Mouse (Mus musculus) liver, adult 2 months (tissue): Measurements from ENCODE around the gene Sept9. TPM values are rescaled to one million over a fixed set of nuclear protein-coding genes. Genes with fewer than 3 reads are reported as not detected.
A peak's percentile ranks its signal among the peaks of the same experiment; 100 is the strongest.
"Not testable (repeated sequence)": the region's sequence is repeated elsewhere in the genome, so short reads cannot be mapped to it uniquely, and the experiment has no call there.

Source experiments
- DNase-seq: peaks from one replicate; pipeline ENCODE4 v3.0.0-alpha.2; 2011; ENCODE audit warnings: low read depth, low spot score; ENCODE audit errors: extremely low read depth
- H3K27ac ChIP-seq: fragments of 200-500 bp; replicated peaks from 2 replicates; pipeline ENCODE4 v1.5.1; 2012; ENCODE audit warnings: low read depth, mild to moderate bottlenecking, control low read depth, inconsistent platforms, low read length; ENCODE audit not compliant: insufficient read depth
- H3K27me3 ChIP-seq: fragments of 200-500 bp; 2 replicates; pipeline ENCODE4 v1.6.1; 2012; ENCODE audit warnings: mild to moderate bottlenecking, moderate library complexity, low read length, inconsistent platforms; ENCODE audit not compliant: control insufficient read depth, insufficient read depth
- H3K36me3 ChIP-seq: fragments of 200-500 bp; 2 replicates; pipeline ENCODE4 v1.6.1; 2012; ENCODE audit warnings: low read length, inconsistent platforms; ENCODE audit not compliant: control insufficient read depth, insufficient read depth
- H3K4me1 ChIP-seq: fragments of 200-500 bp; 2 replicates; pipeline ENCODE4 v1.6.1; 2011; ENCODE audit warnings: low read length; ENCODE audit not compliant: control insufficient read depth, insufficient read depth
- H3K4me3 ChIP-seq: fragments of 200-500 bp; 2 replicates; pipeline ENCODE4 v1.5.1; 2011; ENCODE audit warnings: low read depth, mild to moderate bottlenecking, control low read depth, low read length, moderate library complexity; ENCODE audit not compliant: insufficient read depth
- H3K79me2 ChIP-seq: fragments of 200-500 bp; 2 replicates; pipeline ENCODE4 v1.6.1; 2012; ENCODE audit warnings: inconsistent platforms, mild to moderate bottlenecking, low read length, moderate library complexity; ENCODE audit not compliant: control insufficient read depth, insufficient read depth
- H3K9ac ChIP-seq: fragments of 200-500 bp; 2 replicates; pipeline ENCODE4 v1.6.1; 2012; ENCODE audit warnings: low read depth, mild to moderate bottlenecking, control low read depth, inconsistent platforms, low read length
- CTCF ChIP-seq: fragments of 200-500 bp; IDR thresholded peaks from 2 replicates; pipeline ENCODE4 v1.5.1; 2011; ENCODE audit warnings: low read depth, low read length, control low read depth
- POLR2A ChIP-seq: fragments of 200-500 bp; IDR thresholded peaks from 2 replicates; pipeline ENCODE4 v1.6.1; 2011; ENCODE audit warnings: low read length, control low read depth; ENCODE audit not compliant: insufficient read depth; ENCODE audit errors: extremely low read depth
- WGBS: fragments of 180-500 bp; shearing (Covaris S2); methylation state at CpG from one replicate; pipeline ENCODE4 v1.1.7; 2018; 5-methylcytosine and 5-hydroxymethylcytosine counted together
- polyA plus RNA-seq: library from polyadenylated mRNA; depleted of rRNA; stranded (reverse); fragments of >200 nt; gene quantifications from 2 replicates; pipeline ENCODE4 v1.2.3, GENCODE M21; 2012
- total RNA-seq: library from RNA; depleted of rRNA; stranded (reverse); fragments of >200 nt; gene quantifications from 2 replicates; pipeline ENCODE4 v1.2.3, GENCODE M21; 2014

The Sept9 gene
- total and polyA plus RNA-seq, 2 experiments: 18.8 to 21.2 TPM

- Histone ChIP-seq H3K9ac (no peak overlapping the region), H3K4me1 (peaks cover 59% of the 10 kb centered on the region), H3K36me3 (no peaks in the 10 kb centered on the region), H3K4me3 (no peak overlapping the region), H3K27me3 (no peaks in the 10 kb centered on the region), H3K27ac (peak overlapping the region; percentile 49), H3K79me2 (peaks cover 72% of the 10 kb centered on the region)
- peak; percentile 84 for DNase-seq
- WGBS: 72% methylated on average over 15 of the region's 15 CpGs
- TF ChIP-seq CTCF: no peak
- no peak for TF ChIP-seq POLR2A
Measured at GRCm38 (mm10) chr11:117322730-117323579, 123.5 kb downstream of the Sept9 start.

DNA sequence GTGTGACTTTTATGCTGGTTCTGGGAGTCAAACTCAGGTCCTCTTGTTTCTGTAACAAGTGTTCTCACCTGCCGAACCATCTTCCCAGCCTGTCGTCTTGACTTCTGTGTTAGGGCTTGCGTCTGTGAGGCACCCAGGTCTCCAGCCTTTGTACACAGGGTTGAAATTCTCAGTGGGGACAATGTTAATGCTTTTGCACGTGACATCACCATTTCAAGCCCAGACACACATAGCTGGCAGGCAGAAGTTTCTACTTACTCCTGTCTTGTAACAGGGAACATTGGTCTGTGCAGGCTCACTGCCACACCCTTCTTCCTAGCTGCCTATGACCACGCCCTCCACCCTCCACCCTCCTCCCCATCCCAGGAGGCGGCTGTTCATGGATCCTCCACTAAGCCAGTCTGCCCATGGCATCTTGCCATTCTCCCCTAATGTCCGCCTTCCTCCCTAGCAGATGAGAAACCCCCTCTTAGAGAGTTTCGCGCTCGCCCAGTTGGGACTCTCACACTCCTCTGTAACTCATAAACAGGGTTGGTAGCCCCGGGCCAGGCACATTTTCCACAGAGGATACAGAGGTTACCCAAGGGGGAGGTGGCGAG lies 124.6 kb downstream of the Sept9 start:
- TF ChIP-seq CTCF: no peak
- no peak for TF ChIP-seq POLR2A
- no peaks in the 10 kb centered on the region for H3K27me3 ChIP-seq
- peaks cover 50% of the 10 kb centered on the region for H3K4me1 ChIP-seq
- H3K9ac ChIP-seq: no peak overlapping the region
- no peak for DNase-seq
- WGBS: 87% methylated on average over 12 of the region's 12 CpGs
- H3K36me3 ChIP-seq: no peaks in the 10 kb centered on the region
- H3K4me3 ChIP-seq: no peak overlapping the region
- H3K79me2 ChIP-seq: peaks cover 68% of the 10 kb centered on the region
- H3K27ac ChIP-seq: no peak overlapping the region

DNA sequence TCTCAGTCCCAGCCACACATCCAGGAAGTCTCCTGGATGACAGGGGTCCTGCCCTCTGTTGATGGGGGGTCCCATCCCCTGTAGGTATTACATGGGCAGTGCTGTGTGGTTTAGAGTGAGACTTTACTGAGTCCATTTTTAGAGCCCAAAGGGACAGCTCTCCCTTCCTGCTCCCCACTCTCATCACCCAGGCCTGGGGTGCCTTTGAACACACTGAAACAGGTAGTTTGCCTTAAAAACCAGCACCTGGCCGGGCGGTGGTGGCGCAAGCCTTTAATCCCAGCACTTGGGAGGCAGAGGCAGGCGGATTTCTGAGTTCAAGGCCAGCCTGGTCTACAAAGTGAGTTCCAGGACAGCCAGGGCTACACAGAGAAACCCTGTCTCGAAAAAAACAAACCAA lies 125.3 kb downstream of the Sept9 start:
- H3K27ac ChIP-seq, H3K9ac ChIP-seq, H3K27me3 ChIP-seq, H3K36me3 ChIP-seq, DNase-seq, H3K4me3 ChIP-seq: not testable (repeated sequence)
- Histone ChIP-seq H3K4me1 (peaks cover 47% of the 10 kb centered on the region), H3K79me2 (peaks cover 68% of the 10 kb centered on the region)
- 82% methylated on average over 5 of the region's 5 CpGs for WGBS

GRCm38 (mm10) chr11:117325131-117325467 lies 125.6 kb downstream of the Sept9 start:
- Histone ChIP-seq H3K4me1 (peaks cover 47% of the 10 kb centered on the region), H3K36me3 (no peaks in the 10 kb centered on the region), H3K9ac (0 out of 2 replicates have a peak overlapping the region, but pooled peaks have one; percentile 14), H3K4me3 (no peak overlapping the region), H3K79me2 (peaks cover 64% of the 10 kb centered on the region), H3K27ac (peak overlapping the region; percentile 13; the same call in 1 of the 2 replicates), H3K27me3 (no peaks in the 10 kb centered on the region)
- 88% methylated on average over 5 of the region's 5 CpGs for WGBS
- TF ChIP-seq CTCF (no peak), POLR2A (no peak)
- DNase-seq: no peak

DNA sequence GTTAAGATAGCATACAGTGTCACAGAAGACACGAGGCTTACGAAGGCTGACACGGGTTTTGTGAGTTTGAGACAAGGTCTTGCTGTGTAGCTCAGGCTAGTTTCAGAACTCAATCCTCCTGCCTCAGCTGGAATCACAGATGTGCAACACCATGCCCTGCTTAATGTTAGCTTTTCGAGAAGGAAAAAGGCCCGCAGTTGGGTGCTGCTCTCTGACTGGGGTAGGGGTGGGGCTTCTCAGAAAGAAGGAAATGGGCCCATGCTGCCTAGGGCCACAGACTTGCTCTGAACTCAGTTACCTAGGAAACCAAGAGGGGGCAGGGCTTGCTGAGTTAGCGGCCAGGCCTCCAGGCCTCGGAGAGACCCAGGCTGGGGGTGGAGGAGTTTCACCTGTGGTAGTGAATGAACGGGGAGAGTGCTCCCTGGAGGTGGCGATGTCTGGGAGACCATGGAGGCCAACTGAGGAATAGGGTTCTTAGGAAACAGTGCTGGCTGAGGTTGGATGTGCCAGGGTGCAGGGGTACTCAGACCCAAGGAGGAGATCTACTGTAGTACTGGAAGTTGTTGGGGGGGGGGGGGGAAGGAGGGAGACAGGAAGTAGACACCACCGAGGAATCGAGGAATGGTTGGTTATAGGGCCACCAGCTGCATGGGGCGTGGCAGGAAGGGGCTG lies 126.1 kb downstream of the Sept9 start:
- WGBS: 57% methylated on average over 12 of the region's 12 CpGs
- DNase-seq: no peak
- Histone ChIP-seq H3K79me2 (peaks cover 59% of the 10 kb centered on the region), H3K4me3 (no peak overlapping the region), H3K27me3 (no peaks in the 10 kb centered on the region), H3K4me1 (peaks cover 46% of the 10 kb centered on the region), H3K27ac (peak overlapping the region; percentile 14; the same call in 1 of the 2 replicates), H3K9ac (no peak overlapping the region), H3K36me3 (no peaks in the 10 kb centered on the region)
- TF ChIP-seq POLR2A (no peak), CTCF (no peak)
